Mouse (Mus musculus) right cerebral cortex, postnatal 10 days (tissue): Measurements from ENCODE around the gene Ankrd65.

Experiments
- DNase-seq, 2 experiments: peaks; one replicate each; pipeline ENCODE4 v3.0.0; 2021; ENCODE audit warnings: low spot score in 2 of 2

Ankrd65 gene

DNA sequence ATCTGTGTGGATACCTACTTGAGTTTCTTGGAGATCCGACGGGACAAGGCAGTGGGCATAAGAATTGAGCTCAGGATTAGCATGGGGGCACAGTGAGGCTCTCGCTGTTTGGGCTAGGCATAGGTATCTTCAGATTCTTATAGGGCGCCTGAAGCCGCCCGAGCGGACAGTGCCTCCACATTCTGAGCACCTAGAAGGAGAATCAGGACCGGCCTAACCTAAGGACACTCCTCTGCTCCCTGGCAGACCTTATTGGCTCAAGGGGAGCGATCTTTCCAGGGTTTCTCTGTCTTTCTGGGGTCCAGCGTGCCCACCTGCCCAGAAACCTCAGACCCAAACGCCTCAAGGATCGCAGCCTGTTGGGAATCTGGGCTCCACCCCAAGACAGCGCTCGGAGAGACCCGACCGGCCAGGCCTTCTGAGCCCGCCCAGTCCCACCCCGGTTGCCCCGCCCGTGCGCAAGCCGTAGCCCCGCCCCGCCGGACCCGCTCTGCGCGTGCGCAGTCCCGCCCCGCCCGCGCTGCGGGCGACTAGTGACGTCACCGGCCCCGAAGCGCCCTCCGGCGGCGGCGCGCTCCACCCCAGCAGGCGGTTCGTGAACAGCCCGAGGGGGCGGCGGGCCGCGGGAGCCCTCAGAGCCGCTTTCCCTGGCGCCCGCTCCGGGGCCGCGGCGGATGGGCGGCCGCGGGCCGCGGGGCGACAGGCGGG is 56.8 kb downstream of the Ankrd65 start, which contains the start of gene Dvl1:
Gene Dvl1, plus strand, starts transcription at position 532 of the 708 bp plus-strand sequence.
- DNase-seq: peak; percentile 92 to 96

DNA sequence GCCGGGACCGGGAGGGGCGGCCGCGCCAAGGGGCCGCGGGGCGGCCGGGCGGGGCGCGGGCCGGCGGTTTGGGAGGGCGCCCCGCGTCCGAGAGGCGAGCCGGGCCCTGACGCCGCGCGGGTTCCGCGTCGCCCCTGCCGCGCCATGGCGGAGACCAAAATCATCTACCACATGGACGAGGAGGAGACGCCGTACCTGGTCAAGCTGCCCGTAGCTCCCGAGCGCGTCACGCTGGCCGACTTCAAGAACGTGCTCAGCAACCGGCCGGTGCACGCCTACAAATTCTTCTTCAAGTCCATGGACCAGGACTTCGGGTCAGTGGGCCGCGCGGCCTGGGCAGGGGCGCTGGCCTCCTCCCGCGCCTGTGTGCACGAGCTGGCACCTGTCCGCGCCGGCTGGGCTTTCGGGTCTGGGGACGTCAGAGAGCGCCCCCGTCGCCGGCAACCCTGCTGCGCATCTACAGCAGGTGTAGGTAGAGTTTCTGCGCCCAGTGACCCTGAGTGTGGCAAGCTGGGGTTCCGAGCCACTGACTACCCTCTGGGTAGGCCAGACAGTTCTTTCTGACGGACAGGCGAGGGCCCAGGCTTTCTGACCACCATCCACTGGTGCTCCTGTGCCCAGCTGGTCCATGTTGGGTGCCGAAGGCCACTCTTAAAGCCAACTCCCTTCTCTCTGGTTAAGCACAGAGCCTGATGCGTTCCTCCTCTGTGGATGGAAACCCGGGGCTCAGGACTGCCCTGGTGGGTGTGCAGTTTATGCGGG is 57.5 kb downstream of the Ankrd65 start:
- peak; percentile 59 to 71 for DNase-seq

DNA sequence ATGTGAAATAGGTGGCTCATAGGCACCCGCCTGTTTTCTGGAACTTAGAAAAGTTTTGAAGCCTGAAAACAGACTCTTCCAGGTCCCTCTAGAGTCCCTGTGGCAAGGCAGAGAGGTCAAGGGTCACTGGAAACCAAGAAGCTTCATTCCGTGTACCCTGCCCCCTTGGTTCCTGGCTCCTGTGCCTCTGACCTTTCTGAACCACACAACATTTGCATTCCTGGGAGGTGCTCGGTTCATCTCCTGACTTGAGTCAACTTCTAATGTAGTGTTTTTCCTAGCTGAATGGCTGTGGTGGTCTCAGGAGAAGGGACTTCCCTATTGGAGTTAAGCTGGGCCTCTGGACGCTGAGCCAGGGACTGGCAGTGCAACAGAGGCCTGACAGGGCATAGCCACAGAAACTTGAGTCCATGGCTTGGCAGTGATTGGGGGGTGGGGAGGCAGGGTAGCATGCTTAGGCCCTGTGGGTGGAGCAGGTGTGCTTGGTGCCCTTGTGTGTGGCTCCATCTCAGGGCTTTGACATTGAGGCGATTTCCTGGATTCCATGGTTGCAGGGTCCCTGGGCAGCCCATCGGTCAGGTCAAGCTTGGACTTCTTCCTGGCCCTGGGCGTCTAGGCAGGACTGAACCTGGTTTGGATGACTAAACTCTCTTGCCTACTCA is 58.3 kb downstream of the Ankrd65 start:
- DNase-seq: no peak
